Mouse (Mus musculus): ENCODE results near the gene Crybb2. TPM values are rescaled to one million over a fixed set of nuclear protein-coding genes. Genes with fewer than 3 reads are reported as not detected.

Crybb2 gene
- total and polyA plus RNA-seq, 2 experiments from 2014 or later, result not detected

- Histone ChIP-seq H3K9ac (replicated peaks; ENCODE audit: low read length, poor library complexity, severe bottlenecking) (peak overlapping the region; percentile 76), H3K27ac (ENCODE audit: low read depth, low read length) (peak overlapping the region; percentile 65; the same call in 1 of the 2 replicates), H3K36me3 (ENCODE audit: insufficient read depth, low read length) (no peaks in the 10 kb centered on the region), H3K4me3 (ENCODE audit: low read depth, low read length) (peak overlapping the region; percentile 63), H3K9me3 (ENCODE audit: low read length) (no peaks in the 10 kb centered on the region), H3K27me3 (ENCODE audit: insufficient read depth, low read length) (no peaks in the 10 kb centered on the region), H3K4me2 (ENCODE audit: low read depth, low read length, poor library complexity, severe bottlenecking) (peak overlapping the region; percentile 76), H3K4me1 (ENCODE audit: insufficient read depth, low read length) (peaks cover 16% of the 10 kb centered on the region; the same call in 1 of the 2 replicates)
- TF ChIP-seq CTCF (IDR thresholded peaks at IDR 0.05), result peak; percentile 37; the same call in 1 of the 2 replicates
- DNase-seq (ENCODE audit: low spot score) (no peak), ATAC-seq (ENCODE audit: low FRiP score) (0 out of 2 replicates have a peak, but pooled peaks have one; percentile 4)
- 40% methylated on average over 16 of the region's 16 CpGs for WGBS
Observed at GRCm38 (mm10) chr5:113014111-113014807, 55.7 kb downstream of the Crybb2 start.

GRCm38 (mm10) chr5:113011926-113012325, 58.0 kb downstream of the Crybb2 start:
- 87% methylated on average over 10 of the region's 10 CpGs for WGBS
- Histone ChIP-seq H3K4me3 (ENCODE audit: low read depth, low read length) (no peak overlapping the region), H3K4me2 (ENCODE audit: low read depth, low read length, poor library complexity, severe bottlenecking) (no peak overlapping the region), H3K9me3 (ENCODE audit: low read length) (no peaks in the 10 kb centered on the region), H3K4me1 (ENCODE audit: insufficient read depth, low read length) (peaks cover 16% of the 10 kb centered on the region; the same call in 1 of the 2 replicates), H3K36me3 (ENCODE audit: insufficient read depth, low read length) (no peaks in the 10 kb centered on the region), H3K27ac (ENCODE audit: low read depth, low read length) (no peak overlapping the region; the same call in 1 of the 2 replicates), H3K27me3 (ENCODE audit: insufficient read depth, low read length) (no peaks in the 10 kb centered on the region), H3K9ac (replicated peaks; ENCODE audit: low read length, poor library complexity, severe bottlenecking) (no peak overlapping the region)
- DNase-seq (ENCODE audit: low spot score) (no peak), ATAC-seq (ENCODE audit: low FRiP score) (no peak)
- no peak for TF ChIP-seq CTCF (IDR thresholded peaks at IDR 0.05)

DNA sequence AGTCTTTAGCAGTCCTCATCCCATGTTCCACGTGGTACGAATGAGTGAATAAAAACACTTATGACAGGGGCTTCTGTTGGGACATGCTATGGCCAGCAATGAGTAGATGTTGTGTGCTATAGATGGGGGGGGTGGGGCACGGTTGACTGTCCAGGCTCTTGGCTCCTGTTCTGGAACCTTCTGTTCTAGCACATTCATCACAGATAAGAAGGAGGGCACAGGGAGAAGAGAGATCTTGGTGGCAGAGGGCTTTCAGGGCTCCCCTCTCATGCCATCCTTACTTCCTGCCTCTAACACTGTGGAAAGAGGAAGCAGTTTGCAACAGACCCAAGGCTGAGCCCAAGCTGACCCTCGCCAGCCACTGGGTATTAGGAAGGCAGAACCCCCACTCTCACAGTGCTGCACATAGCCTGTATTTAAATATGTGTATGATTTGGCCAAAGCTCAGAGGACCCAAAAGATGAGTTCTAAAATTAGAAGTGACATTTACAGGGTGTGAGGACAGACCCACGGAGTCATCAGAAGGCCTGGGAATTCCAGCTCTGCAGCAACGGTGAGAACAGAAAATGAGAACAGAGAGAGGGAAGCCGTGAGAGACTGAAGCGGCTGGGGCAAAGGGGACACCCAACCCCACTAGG, 60.6 kb downstream of the Crybb2 start:
- no peak overlapping the region for H3K4me2 ChIP-seq (ENCODE audit: low read depth, low read length, poor library complexity, severe bottlenecking)
- no peak for TF ChIP-seq CTCF (IDR thresholded peaks at IDR 0.05)
- no peaks in the 10 kb centered on the region for H3K36me3 ChIP-seq (ENCODE audit: insufficient read depth, low read length)
- no peak overlapping the region for H3K27ac ChIP-seq (ENCODE audit: low read depth, low read length)
- no peaks in the 10 kb centered on the region for H3K27me3 ChIP-seq (ENCODE audit: insufficient read depth, low read length)
- 87% methylated on average over 8 of the region's 8 CpGs for WGBS
- H3K4me3 ChIP-seq (ENCODE audit: low read depth, low read length), result no peak overlapping the region
- ATAC-seq (ENCODE audit: low FRiP score), result no peak
- no peak overlapping the region for H3K9ac ChIP-seq (replicated peaks; ENCODE audit: low read length, poor library complexity, severe bottlenecking)
- no peak for DNase-seq (ENCODE audit: low spot score)
- H3K4me1 ChIP-seq (ENCODE audit: insufficient read depth, low read length), result peaks cover 16% of the 10 kb centered on the region; the same call in 1 of the 2 replicates
- no peaks in the 10 kb centered on the region for H3K9me3 ChIP-seq (ENCODE audit: low read length)

- Histone ChIP-seq H3K4me3 (ENCODE audit: low read depth, low read length) (no peak overlapping the region), H3K36me3 (ENCODE audit: insufficient read depth, low read length) (no peaks in the 10 kb centered on the region)
- ATAC-seq (ENCODE audit: low FRiP score), result no peak
Observed at GRCm38 (mm10) chr5:113008496-113008895, 61.4 kb downstream of the Crybb2 start.

More at GRCm38 (mm10) chr5:113008496-113008895, 61.4 kb downstream of the Crybb2 start:
- no peak for TF ChIP-seq CTCF (IDR thresholded peaks at IDR 0.05)
- DNase-seq (ENCODE audit: low spot score), result no peak
- no peak overlapping the region for H3K27ac ChIP-seq (ENCODE audit: low read depth, low read length)
- H3K27me3 ChIP-seq (ENCODE audit: insufficient read depth, low read length), result no peaks in the 10 kb centered on the region
- no peak overlapping the region for H3K9ac ChIP-seq (replicated peaks; ENCODE audit: low read length, poor library complexity, severe bottlenecking)
- 94% methylated on average over 2 of the region's 2 CpGs for WGBS
- H3K4me2 ChIP-seq (ENCODE audit: low read depth, low read length, poor library complexity, severe bottlenecking), result no peak overlapping the region
- H3K4me1 ChIP-seq (ENCODE audit: insufficient read depth, low read length), result peaks cover 9% of the 10 kb centered on the region; the same call in 1 of the 2 replicates
- H3K9me3 ChIP-seq (ENCODE audit: low read length), result no peaks in the 10 kb centered on the region

Other genes with a start within 250 kb of the Crybb2 start
- gene Myo18b, start 173.8 kb downstream of the Crybb2 start, total RNA-seq (2014; rRNA removed), result 1.1 and 1.9 TPM in 2 replicates
- 1.3 and 1.7 TPM in 2 replicates for gene Myo18b, start 173.8 kb downstream of the Crybb2 start, polyA plus RNA-seq (2015; fragmentation: Nextera tagmentation; extraction: Ambion mirVana)
- 48.4 and 73.0 TPM in 2 replicates for gene Grk3, start 54.3 kb downstream of the Crybb2 start, total RNA-seq (2014; rRNA removed)
- 15.2 and 21.1 TPM in 2 replicates for gene Grk3, start 54.3 kb downstream of the Crybb2 start, polyA plus RNA-seq (2015; fragmentation: Nextera tagmentation; extraction: Ambion mirVana)
- 1.4 and 3.0 TPM in 2 replicates for gene Crybb3, start 11.5 kb upstream of the Crybb2 start, total RNA-seq (2014; rRNA removed)
- gene Crybb3, start 11.5 kb upstream of the Crybb2 start, polyA plus RNA-seq (2015; fragmentation: Nextera tagmentation; extraction: Ambion mirVana), result 2.2 and 3.1 TPM in 2 replicates
- gene 2900026A02Rik, start 151.1 kb upstream of the Crybb2 start, total RNA-seq (2014; rRNA removed), result 11.7 and 11.8 TPM in 2 replicates
- 3.3 and 3.8 TPM in 2 replicates for gene 2900026A02Rik, start 151.1 kb upstream of the Crybb2 start, polyA plus RNA-seq (2015; fragmentation: Nextera tagmentation; extraction: Ambion mirVana)
- gene Tmem211, start 156.8 kb upstream of the Crybb2 start, total RNA-seq (2014; rRNA removed), result not detected in 2 replicates
- not detected in 2 replicates for gene Tmem211, start 156.8 kb upstream of the Crybb2 start, polyA plus RNA-seq (2015; fragmentation: Nextera tagmentation; extraction: Ambion mirVana)
- 52.9 and 53.4 TPM in 2 replicates for gene Sgsm1, start 240.7 kb upstream of the Crybb2 start, total RNA-seq (2014; rRNA removed)
- gene Sgsm1, start 240.7 kb upstream of the Crybb2 start, polyA plus RNA-seq (2015; fragmentation: Nextera tagmentation; extraction: Ambion mirVana), result 19.8 and 27.3 TPM in 2 replicates

All from midbrain, postnatal 0 days (tissue).